Comparison of ENCODE assay signal across 9 mouse cellular contexts in genomic region chr11:76410826-76411225, GRCm38 (mm10). TPM values are rescaled to one million over a fixed set of nuclear protein-coding genes. Genes with fewer than 3 reads are reported as not detected.
DNase-seq lines count a peak whose midpoint lies in the region; ATAC-seq lines count a peak whose summit lies in the region.
"Had no signal": no experiment of that assay in that cellular context is flagged by ENCODE, and none has a peak within 500 bp of the region (broad histone marks: within the 10 kb centered on the region; RNA-seq: fewer than 3 reads in every experiment).

No protein-coding gene starts in this region.

- H3K4me1 ChIP-seq in midbrain, embryonic 10.5 days = peaks cover 13% of the 10 kb centered on the region
- peaks cover 6% of the 10 kb centered on the region for H3K4me1 ChIP-seq in midbrain, embryonic 16.5 days (ENCODE audit: control insufficient read depth, insufficient read depth, low read length)

- no peak overlapping the region for H3K27ac ChIP-seq in midbrain, embryonic 10.5 days (replicated peaks)
- H3K27ac ChIP-seq in midbrain, embryonic 16.5 days (ENCODE audit: low read length) = no peak overlapping the region
- H3K27ac ChIP-seq: neural tube, embryonic 12.5 days had no signal

- peak; percentile 45 to 65 for DNase-seq in adrenal gland, adult 18-20 months (ENCODE audit: low spot score in 2 of 2)
- no peak for DNase-seq in adrenal gland, postnatal 4 days (ENCODE audit: low spot score in 2 of 2)
- DNase-seq in midbrain, embryonic 10.5 days (ENCODE audit: low spot score) = peak; percentile 43
- DNase-seq in adrenal gland, postnatal 36 days = peak; percentile 51 to 71
- DNase-seq in gastrocnemius, postnatal 14 days = peak; percentile 57
- peak; percentile 57 to 62 for DNase-seq in lung, adult 18-20 months
- peak; percentile 55 to 82 for DNase-seq in spleen, postnatal 10 days (ENCODE audit: low spot score in 2 of 2)

- no peak overlapping the region for H3K4me2 ChIP-seq in midbrain, embryonic 16.5 days (ENCODE audit: low read length)
- H3K4me2 ChIP-seq: neural tube, embryonic 12.5 days had no signal

- intact Hi-C loops in gastrocnemius, postnatal 14 days (cut with DNase I; ENCODE audit: low total_unique reads) = no loop called here

- no peak overlapping the region for H3K4me3 ChIP-seq in midbrain, embryonic 10.5 days
- H3K4me3 ChIP-seq in midbrain, embryonic 16.5 days (ENCODE audit: low read depth, low read length) = no peak overlapping the region
- H3K4me3 ChIP-seq: neural tube, embryonic 12.5 days had no signal

- no peaks in the 10 kb centered on the region for H3K9me3 ChIP-seq in midbrain, embryonic 10.5 days (replicated peaks)
- no peaks in the 10 kb centered on the region for H3K9me3 ChIP-seq in midbrain, embryonic 16.5 days (replicated peaks; ENCODE audit: control insufficient read depth, low read length, poor library complexity, severe bottlenecking)
- H3K9me3 ChIP-seq: neural tube, embryonic 12.5 days had no signal

- H3K36me3 ChIP-seq in midbrain, embryonic 10.5 days = peaks cover 55% of the 10 kb centered on the region
- H3K36me3 ChIP-seq in midbrain, embryonic 16.5 days (ENCODE audit: control insufficient read depth, insufficient read depth, low read length) = peaks cover 17% of the 10 kb centered on the region

- 71% methylated on average over 12 of the region's 12 CpGs for WGBS in midbrain, embryonic 10.5 days
- WGBS in midbrain, embryonic 16.5 days = 73% methylated on average over 12 of the region's 12 CpGs

- H3K27me3 ChIP-seq in midbrain, embryonic 10.5 days (ENCODE audit: low read depth, poor library complexity, severe bottlenecking) = no peaks in the 10 kb centered on the region
- H3K27me3 ChIP-seq in midbrain, embryonic 16.5 days (ENCODE audit: control insufficient read depth, insufficient read depth, low read depth, low read length) = no peaks in the 10 kb centered on the region
- H3K27me3 ChIP-seq: neural tube, embryonic 12.5 days had no signal

- no peak overlapping the region for H3K9ac ChIP-seq in midbrain, embryonic 16.5 days (ENCODE audit: low read depth, low read length)
- H3K9ac ChIP-seq: neural tube, embryonic 12.5 days had no signal

- no peak for ATAC-seq in midbrain, embryonic 16.5 days

RNA-seq across cellular contexts. Expression of gene Timm22, which starts 4.1 kb away (rescaled TPM):
- total RNA-seq in adrenal gland, adult 18-20 months (2021) = 10 to 100 TPM; 35.7 to 51.2 TPM
- total RNA-seq in adrenal gland, postnatal 4 days (2021) = 10 to 100 TPM; 46.5 to 52.9 TPM
- 127 and 128 TPM in 2 replicates for polyA plus RNA-seq in midbrain, embryonic 10.5 days (2016; fragmentation: Nextera tagmentation; extraction: Ambion mirVana)
- 95.9 and 105 TPM in 2 replicates for polyA plus RNA-seq in midbrain, embryonic 16.5 days (2015; fragmentation: Nextera tagmentation; extraction: Ambion mirVana)
- total RNA-seq in adrenal gland, postnatal 36 days (2021) = 10 to 100 TPM; 45.9 to 48.6 TPM
- 10 to 100 TPM; 38.6 to 46.2 TPM for total RNA-seq in gastrocnemius, postnatal 14 days (2021)

RNA-seq across cellular contexts. Expression of gene Nxn, which starts 11.9 kb away (rescaled TPM):
- total RNA-seq in adrenal gland, adult 18-20 months (2021) = 10 to 100 TPM; 20.4 to 34.1 TPM
- 10 to 100 TPM; 26.4 to 28.3 TPM for total RNA-seq in adrenal gland, postnatal 4 days (2021)
- 59.3 and 59.5 TPM in 2 replicates for polyA plus RNA-seq in midbrain, embryonic 10.5 days (2016; fragmentation: Nextera tagmentation; extraction: Ambion mirVana)
- 16.3 and 17.4 TPM in 2 replicates for polyA plus RNA-seq in midbrain, embryonic 16.5 days (2015; fragmentation: Nextera tagmentation; extraction: Ambion mirVana)
- 10 to 100 TPM; 28.3 to 29.7 TPM for total RNA-seq in adrenal gland, postnatal 36 days (2021)
- total RNA-seq in gastrocnemius, postnatal 14 days (2021) = 10 to 100 TPM; 28.7 to 28.8 TPM

Comparison
In these comparisons a context has a peak if more than half of its experiments do, and no peak if none do; other contexts are left out.
1. DNase-seq: peak in adrenal gland, adult 18-20 months (2 of 2), midbrain, embryonic 10.5 days (single experiment), adrenal gland, postnatal 36 days (2 of 2), gastrocnemius, postnatal 14 days (single experiment), lung, adult 18-20 months (2 of 2) and spleen, postnatal 10 days (2 of 2); none in adrenal gland, postnatal 4 days (0 of 2).